Mouse (Mus musculus) heart, embryonic 12.5 days (tissue): Measurements from ENCODE around the gene Lrp8. TPM values are rescaled to one million over a fixed set of nuclear protein-coding genes. Genes with fewer than 3 reads are reported as not detected.

Experiments used
- ATAC-seq: fragments of 200-750 bp; cut with Nextera tagmentation; 2 replicates; pipeline ENCODE4 v1.8.0; 2017; ENCODE audit warnings: moderate TSS enrichment, moderate library complexity; ENCODE audit not compliant: insufficient number of reproducible peaks, low FRiP score
- H3K27ac ChIP-seq: fragments of 300-500 bp; sonication (generic); 2 replicates; pipeline ENCODE4 v1.5.1; 2016; ENCODE audit warnings: mild to moderate bottlenecking, moderate library complexity; ENCODE audit not compliant: poor library complexity, severe bottlenecking
- H3K27me3 ChIP-seq: fragments of 300-500 bp; sonication (generic); replicated peaks from 2 replicates; pipeline ENCODE4 v1.6.1; 2016; ENCODE audit warnings: mild to moderate bottlenecking, moderate library complexity
- H3K36me3 ChIP-seq: fragments of 300-500 bp; sonication (generic); 2 replicates; pipeline ENCODE4 v1.6.1; 2016; ENCODE audit warnings: mild to moderate bottlenecking, moderate library complexity
- H3K4me1 ChIP-seq: fragments of 300-500 bp; sonication (generic); replicated peaks from 2 replicates; pipeline ENCODE4 v1.6.1; 2016; ENCODE audit warnings: mild to moderate bottlenecking
- H3K4me2 ChIP-seq: fragments of 300-500 bp; sonication (generic); 2 replicates; pipeline ENCODE4 v1.6.1; 2016; ENCODE audit warnings: mild to moderate bottlenecking, moderate library complexity
- H3K4me3 ChIP-seq: fragments of 300-500 bp; sonication (generic); 2 replicates; pipeline ENCODE4 v1.5.1; 2016; ENCODE audit warnings: mild to moderate bottlenecking
- H3K9ac ChIP-seq: fragments of 300-500 bp; sonication (generic); 2 replicates; pipeline ENCODE4 v1.6.1; 2016; ENCODE audit warnings: mild to moderate bottlenecking, moderate library complexity
- H3K9me3 ChIP-seq: fragments of 300-500 bp; sonication (generic); replicated peaks from 2 replicates; pipeline ENCODE4 v1.6.1; 2016; ENCODE audit warnings: mild to moderate bottlenecking, moderate library complexity
- WGBS: fragments of 180-500 bp; shearing (Covaris S2); methylation state at CpG from one replicate; pipeline ENCODE4 v1.1.7; 2016; 5-methylcytosine and 5-hydroxymethylcytosine counted together
- polyA plus RNA-seq: library from polyadenylated mRNA; unstranded; fragments of >200 nt; fragmentation: Nextera tagmentation; extraction: Ambion mirVana; gene quantifications from 2 replicates; pipeline ENCODE4 v1.2.1, GENCODE M21; 2016

Gene Lrp8
- 1.9 and 2.4 TPM in 2 replicates for polyA plus RNA-seq

GRCm38 (mm10) chr4:107802185-107802449 is at the start of gene Lrp8:
Lrp8 (plus strand) TSS chr4:107802261.
- WGBS, result under 1% methylated on average over 30 of the region's 44 CpGs
- Histone ChIP-seq H3K4me2 (peak within 1 kb of the TSS; percentile 99), H3K36me3 (no peaks in the 10 kb centered on the region), H3K27me3 (peaks cover 60% of the 10 kb centered on the region), H3K4me3 (peak within 1 kb of the TSS; percentile 80), H3K9me3 (no peaks in the 10 kb centered on the region), H3K4me1 (peaks cover 17% of the 10 kb centered on the region), H3K9ac (peak within 1 kb of the TSS; percentile 76), H3K27ac (no peak within 1 kb of the TSS)
- no peak for ATAC-seq

GRCm38 (mm10) chr4:107756222-107756621 is 45.8 kb upstream of the Lrp8 start:
- peaks cover 9% of the 10 kb centered on the region; the same call in 1 of the 2 replicates for H3K4me1 ChIP-seq
- WGBS, result 19% methylated on average over 9 of the region's 10 CpGs
- H3K9ac ChIP-seq, result no peak overlapping the region
- H3K4me3 ChIP-seq, result no peak overlapping the region
- H3K27me3 ChIP-seq, result peaks cover 56% of the 10 kb centered on the region
- no peak overlapping the region for H3K4me2 ChIP-seq
- H3K36me3 ChIP-seq, result no peaks in the 10 kb centered on the region
- no peaks in the 10 kb centered on the region for H3K9me3 ChIP-seq
- no peak overlapping the region for H3K27ac ChIP-seq
- no peak for ATAC-seq

GRCm38 (mm10) chr4:107757487-107758470 is 44.3 kb upstream of the Lrp8 start:
- Histone ChIP-seq H3K4me2 (no peak overlapping the region), H3K9ac (no peak overlapping the region), H3K27ac (no peak overlapping the region), H3K4me1 (peaks cover 9% of the 10 kb centered on the region; the same call in 1 of the 2 replicates), H3K27me3 (peaks cover 51% of the 10 kb centered on the region), H3K36me3 (no peaks in the 10 kb centered on the region), H3K4me3 (no peak overlapping the region), H3K9me3 (no peaks in the 10 kb centered on the region)
- WGBS, result 67% methylated on average over 15 of the region's 15 CpGs
- ATAC-seq, result no peak

- no peaks in the 10 kb centered on the region for H3K36me3 ChIP-seq
- H3K4me3 ChIP-seq, result no peak overlapping the region
- no peak for ATAC-seq
- WGBS, result 76% methylated on average over 9 of the region's 9 CpGs
- no peak overlapping the region for H3K27ac ChIP-seq
- no peak overlapping the region for H3K9ac ChIP-seq
- peaks cover 51% of the 10 kb centered on the region for H3K27me3 ChIP-seq
- no peaks in the 10 kb centered on the region for H3K9me3 ChIP-seq
- H3K4me2 ChIP-seq, result no peak overlapping the region
- peaks cover 9% of the 10 kb centered on the region; the same call in 1 of the 2 replicates for H3K4me1 ChIP-seq
Observed at GRCm38 (mm10) chr4:107758938-107759337, 43.1 kb upstream of the Lrp8 start.

GRCm38 (mm10) chr4:107763001-107763400 is 39.1 kb upstream of the Lrp8 start:
- peaks cover 30% of the 10 kb centered on the region for H3K27me3 ChIP-seq
- no peak for ATAC-seq
- H3K4me2 ChIP-seq, result no peak overlapping the region
- WGBS, result 45% methylated on average over 3 of the region's 3 CpGs
- H3K4me3 ChIP-seq, result no peak overlapping the region
- no peaks in the 10 kb centered on the region for H3K36me3 ChIP-seq
- H3K27ac ChIP-seq, result no peak overlapping the region
- no peaks in the 10 kb centered on the region for H3K4me1 ChIP-seq
- H3K9ac ChIP-seq, result no peak overlapping the region
- no peaks in the 10 kb centered on the region for H3K9me3 ChIP-seq

GRCm38 (mm10) chr4:107763598-107763997 is 38.5 kb upstream of the Lrp8 start:
- Histone ChIP-seq H3K4me3 (no peak overlapping the region), H3K4me1 (no peaks in the 10 kb centered on the region), H3K9me3 (no peaks in the 10 kb centered on the region), H3K27me3 (peaks cover 24% of the 10 kb centered on the region), H3K36me3 (no peaks in the 10 kb centered on the region), H3K4me2 (no peak overlapping the region), H3K27ac (no peak overlapping the region), H3K9ac (no peak overlapping the region)
- WGBS, result 84% methylated on average over 2 of the region's 2 CpGs
- ATAC-seq, result no peak

GRCm38 (mm10) chr4:107765196-107765813 is 36.8 kb upstream of the Lrp8 start:
- 61% methylated on average over 9 of the region's 9 CpGs for WGBS
- no peak overlapping the region for H3K27ac ChIP-seq
- H3K27me3 ChIP-seq, result peaks cover 19% of the 10 kb centered on the region; the same call in 1 of the 2 replicates
- no peak for ATAC-seq
- no peaks in the 10 kb centered on the region for H3K36me3 ChIP-seq
- H3K4me2 ChIP-seq, result no peak overlapping the region
- H3K9ac ChIP-seq, result no peak overlapping the region
- H3K4me1 ChIP-seq, result no peaks in the 10 kb centered on the region
- no peak overlapping the region for H3K4me3 ChIP-seq
- no peaks in the 10 kb centered on the region for H3K9me3 ChIP-seq

- H3K4me3 ChIP-seq, result no peak overlapping the region
- H3K27ac ChIP-seq, result no peak overlapping the region
- H3K27me3 ChIP-seq, result peaks cover 14% of the 10 kb centered on the region; the same call in 1 of the 2 replicates
- no peak for ATAC-seq
- H3K36me3 ChIP-seq, result no peaks in the 10 kb centered on the region
- no peak overlapping the region for H3K9ac ChIP-seq
- 83% methylated on average over 5 of the region's 5 CpGs for WGBS
- H3K4me1 ChIP-seq, result no peaks in the 10 kb centered on the region
- H3K4me2 ChIP-seq, result no peak overlapping the region
- H3K9me3 ChIP-seq, result no peaks in the 10 kb centered on the region
Observed at GRCm38 (mm10) chr4:107766182-107766581, 35.9 kb upstream of the Lrp8 start.

GRCm38 (mm10) chr4:107772122-107772825 is 29.8 kb upstream of the Lrp8 start:
- H3K27ac ChIP-seq, result no peak overlapping the region
- peaks cover 8% of the 10 kb centered on the region for H3K4me1 ChIP-seq
- no peak overlapping the region for H3K4me3 ChIP-seq
- H3K36me3 ChIP-seq, result no peaks in the 10 kb centered on the region
- H3K27me3 ChIP-seq, result peaks cover 13% of the 10 kb centered on the region; the same call in 1 of the 2 replicates
- no peak for ATAC-seq
- WGBS, result 83% methylated on average over 16 of the region's 16 CpGs
- H3K9me3 ChIP-seq, result peaks cover 4% of the 10 kb centered on the region; the same call in 1 of the 2 replicates
- no peak overlapping the region for H3K9ac ChIP-seq
- no peak overlapping the region for H3K4me2 ChIP-seq

- H3K27ac ChIP-seq, result no peak overlapping the region
- H3K36me3 ChIP-seq, result no peaks in the 10 kb centered on the region
- H3K9me3 ChIP-seq, result peaks cover 4% of the 10 kb centered on the region; the same call in 1 of the 2 replicates
- 36% methylated on average over 2 of the region's 2 CpGs for WGBS
- H3K4me1 ChIP-seq, result peaks cover 8% of the 10 kb centered on the region
- peaks cover 15% of the 10 kb centered on the region; the same call in 1 of the 2 replicates for H3K27me3 ChIP-seq
- no peak overlapping the region for H3K4me3 ChIP-seq
- H3K9ac ChIP-seq, result no peak overlapping the region
- no peak overlapping the region for H3K4me2 ChIP-seq
- no peak for ATAC-seq
Observed at GRCm38 (mm10) chr4:107774868-107775267, 27.2 kb upstream of the Lrp8 start.

GRCm38 (mm10) chr4:107775672-107776071 is 26.4 kb upstream of the Lrp8 start:
- H3K27me3 ChIP-seq, result peaks cover 17% of the 10 kb centered on the region; the same call in 1 of the 2 replicates
- peaks cover 8% of the 10 kb centered on the region for H3K4me1 ChIP-seq
- H3K4me2 ChIP-seq, result no peak overlapping the region
- ATAC-seq, result no peak
- H3K36me3 ChIP-seq, result no peaks in the 10 kb centered on the region
- WGBS, result 47% methylated on average over 7 of the region's 7 CpGs
- H3K27ac ChIP-seq, result no peak overlapping the region
- H3K9me3 ChIP-seq, result peaks cover 4% of the 10 kb centered on the region; the same call in 1 of the 2 replicates
- H3K4me3 ChIP-seq, result no peak overlapping the region
- H3K9ac ChIP-seq, result no peak overlapping the region
